Mouse (Mus musculus): ENCODE data around the gene Rspo1.
"Not testable (repeated sequence)": the region's sequence is repeated elsewhere in the genome, so short reads cannot be mapped to it uniquely, and the experiment has no call there.

The Rspo1 gene

DNA sequence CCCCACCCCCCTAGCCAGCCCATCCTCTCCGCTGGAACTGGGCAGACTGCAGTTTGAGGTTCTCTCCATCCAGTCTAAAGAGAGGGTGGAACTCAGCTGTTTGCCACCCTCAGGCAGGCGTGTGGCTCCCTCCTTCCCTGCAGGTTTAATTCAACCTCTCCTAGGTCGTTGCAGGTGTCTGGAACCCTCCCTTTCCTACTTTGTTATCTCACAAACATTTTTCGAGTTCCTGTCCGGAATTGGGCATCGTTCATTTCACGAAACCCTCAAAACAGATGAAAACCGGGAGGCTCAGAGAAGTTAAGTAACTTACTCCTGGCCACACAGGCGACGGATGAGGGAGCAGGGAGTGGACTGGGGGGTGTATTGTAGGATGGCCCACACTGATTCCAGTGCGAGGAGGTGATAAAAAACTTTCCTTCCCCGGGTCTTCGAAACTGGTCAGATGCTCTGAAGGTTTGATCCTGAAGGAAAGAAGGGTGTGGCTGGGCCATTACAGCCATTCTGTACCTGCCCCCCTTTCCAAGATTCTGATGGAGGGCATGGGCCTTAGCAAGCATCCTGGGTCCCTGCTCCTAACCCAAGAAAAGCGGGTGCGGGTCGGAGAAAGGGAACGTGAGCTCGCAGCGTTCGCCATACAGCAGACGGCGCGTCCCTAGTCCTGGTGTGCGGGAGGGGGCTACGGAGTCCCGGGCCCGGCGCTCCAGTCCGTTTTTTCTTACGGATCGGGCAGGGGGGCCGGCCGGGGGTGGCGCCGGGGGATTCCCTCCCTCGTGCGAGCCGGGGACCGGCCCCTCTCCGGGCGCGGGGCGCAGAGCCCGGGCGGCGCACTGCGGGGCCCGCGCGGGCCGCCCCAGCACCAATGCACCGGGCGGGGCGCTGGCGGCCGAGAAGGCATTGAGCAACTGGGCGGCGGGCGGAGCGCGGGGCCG lies at the start of gene Rspo1:
Gene Rspo1 (plus strand): TSS at position 760 of the 932 bp plus-strand sequence.
- no peak for DNase-seq

DNA sequence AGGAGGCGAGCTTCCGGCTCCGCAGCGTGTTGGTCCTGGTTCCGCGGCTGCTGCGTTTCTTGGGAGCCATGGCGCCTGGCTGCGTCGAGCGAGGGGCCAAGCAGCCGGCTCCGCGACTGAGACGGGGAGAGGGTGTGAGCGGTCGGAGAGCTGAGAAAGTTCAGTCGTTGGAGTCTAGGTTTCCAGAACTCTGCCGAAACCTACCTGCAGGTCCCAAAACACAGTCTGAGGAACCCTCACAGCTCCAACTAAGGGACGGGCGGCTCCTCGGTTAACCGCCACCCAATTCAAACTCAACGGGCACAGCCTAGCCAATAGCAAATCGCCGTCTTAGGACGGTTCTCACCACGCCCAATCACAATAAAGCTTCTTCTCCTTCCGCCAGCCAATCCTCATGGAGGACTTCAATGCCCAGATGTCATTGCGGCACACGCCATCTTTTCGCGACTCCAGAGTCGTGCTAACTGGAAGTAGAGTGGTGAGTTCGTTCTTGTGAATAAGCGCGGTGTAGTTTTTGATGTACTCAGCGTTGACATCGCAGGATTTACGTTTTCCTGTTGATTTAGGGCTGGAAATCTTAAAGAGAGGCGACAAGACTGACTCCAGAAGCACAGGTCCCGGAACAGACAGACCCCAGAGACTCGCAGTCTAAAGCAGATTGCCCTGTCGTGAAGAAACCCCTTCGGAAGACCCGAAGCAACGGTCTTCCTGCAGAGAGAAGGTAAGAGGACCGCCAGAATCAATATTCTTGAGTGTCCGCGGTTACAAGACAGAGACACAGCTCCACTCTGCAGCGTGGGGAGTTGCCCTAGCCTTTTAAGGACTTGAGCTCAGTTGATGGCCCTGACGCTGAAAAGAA lies 49.4 kb upstream of the Rspo1 start, which contains the start of gene 9930104L06Rik:
Gene 9930104L06Rik (plus strand): TSS at position 436 of the 859 bp plus-strand sequence.
- peak; percentile 97 for DNase-seq

- DNase-seq = not testable (repeated sequence)
Measured at GRCm38 (mm10) chr4:124939211-124939610, 47.0 kb upstream of the Rspo1 start, which contains the start of gene Cdca8. Cdca8 (minus strand) TSS chr4:124939311.

DNA sequence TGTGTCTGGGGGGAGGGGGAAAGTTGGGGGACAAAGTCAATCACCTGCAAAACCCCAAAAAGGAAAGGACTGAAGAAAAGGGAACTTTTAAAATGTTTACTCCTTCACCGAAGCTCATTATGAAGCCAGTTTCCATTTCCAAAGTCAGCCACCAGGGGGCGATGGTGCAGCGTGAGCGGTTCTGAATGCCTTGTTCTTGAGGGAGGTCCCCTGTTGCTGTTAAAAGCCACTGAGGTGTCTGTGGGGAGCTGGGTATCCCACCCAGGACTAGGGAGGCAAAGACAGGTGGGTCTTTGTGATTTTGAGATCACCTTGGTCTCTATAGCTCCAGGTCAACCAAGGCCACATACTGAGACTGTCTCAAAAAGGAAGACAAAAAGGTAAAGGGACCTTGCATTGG lies 43.2 kb upstream of the Rspo1 start:
- DNase-seq = peak; percentile 78

GRCm38 (mm10) chr4:124943781-124944180 lies 42.4 kb upstream of the Rspo1 start:
- DNase-seq = no peak

DNA sequence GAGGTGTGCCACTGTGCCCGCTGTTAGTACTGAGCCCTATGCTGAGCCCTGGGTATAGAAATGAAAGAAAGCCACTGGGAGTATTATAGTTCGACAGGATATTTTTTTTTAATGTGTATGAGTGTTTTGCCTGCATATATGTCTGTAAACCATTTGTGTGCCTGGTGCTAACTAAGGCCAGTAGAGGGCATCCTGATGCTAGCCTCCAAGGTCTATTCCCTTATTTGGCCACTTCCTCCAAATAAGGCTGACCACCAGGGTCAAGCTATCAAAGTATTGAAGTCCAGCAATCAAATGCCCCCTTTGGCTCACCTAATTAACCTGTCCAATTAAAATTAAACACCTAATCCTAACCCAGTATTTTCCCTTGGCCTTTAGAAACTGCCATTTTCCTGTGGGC lies 41.3 kb upstream of the Rspo1 start:
- DNase-seq = no peak

DNA sequence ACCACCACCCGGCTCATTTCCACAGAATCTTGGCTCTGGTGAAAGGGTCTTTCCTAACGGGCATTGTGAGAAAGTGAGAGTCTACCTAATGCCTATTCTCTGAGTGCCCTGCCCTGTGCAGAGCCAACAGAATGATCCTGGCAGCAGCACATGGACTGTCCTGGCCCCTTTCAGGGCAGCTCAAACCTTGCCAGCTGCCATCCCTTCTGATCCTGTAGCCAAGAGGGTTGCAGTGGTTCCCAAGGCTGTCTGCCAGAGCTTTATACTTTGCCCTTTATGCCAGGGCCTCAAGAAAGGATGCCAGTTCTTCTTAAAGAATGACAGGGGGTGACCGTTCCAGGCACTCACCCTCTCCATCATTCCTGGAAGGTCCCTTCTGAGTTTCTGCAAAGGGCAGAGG lies 36.7 kb upstream of the Rspo1 start:
- DNase-seq = no peak

DNA sequence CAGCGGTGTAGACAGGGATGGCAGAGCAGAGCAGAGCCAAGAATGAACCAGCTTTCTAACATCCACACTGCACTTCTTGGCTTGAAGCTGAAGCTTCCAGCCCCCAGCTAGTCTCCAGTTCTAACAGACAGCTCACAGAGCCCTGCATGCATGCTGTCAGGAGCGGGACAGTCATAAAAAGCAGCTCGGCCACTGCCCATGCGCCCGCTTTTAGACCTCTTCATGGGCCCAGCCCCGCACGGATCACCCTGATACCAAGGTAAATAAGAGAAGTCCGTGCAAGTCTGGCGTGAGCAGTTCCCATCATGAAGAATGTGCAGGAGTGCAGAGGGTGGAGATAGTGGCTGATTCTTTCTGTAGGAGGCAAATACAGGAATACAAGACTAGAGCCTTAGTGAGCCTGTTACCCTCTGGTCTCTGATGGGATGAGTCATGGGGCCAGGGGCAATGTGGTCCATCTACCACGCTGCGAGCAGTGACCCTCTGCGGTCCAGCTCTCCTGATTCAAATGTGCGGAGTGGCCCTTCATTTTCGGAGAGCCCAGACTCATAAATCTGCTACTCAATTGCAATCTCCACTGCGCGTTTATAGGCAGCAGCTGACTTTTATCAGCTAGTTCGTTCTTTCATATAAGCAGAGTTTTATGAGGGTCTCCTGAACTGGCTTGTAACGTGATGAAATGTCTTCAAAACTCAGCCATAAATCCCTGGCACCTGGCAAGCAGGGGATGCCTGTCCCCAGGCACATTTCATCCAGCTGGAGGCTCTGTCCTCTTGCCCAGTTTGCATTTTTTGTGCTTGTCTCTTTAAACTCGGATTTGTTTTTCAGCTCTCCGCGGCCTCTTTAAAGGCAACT lies 35.8 kb upstream of the Rspo1 start:
- no peak for DNase-seq

GRCm38 (mm10) chr4:124951036-124951433 lies 35.2 kb upstream of the Rspo1 start:
- no peak for DNase-seq

- no peak for DNase-seq
Measured at GRCm38 (mm10) chr4:124953546-124953945, 32.7 kb upstream of the Rspo1 start.

GRCm38 (mm10) chr4:124957284-124957683 lies 28.9 kb upstream of the Rspo1 start:
- DNase-seq = no peak

- DNase-seq = peak; percentile 21
Measured at GRCm38 (mm10) chr4:124959062-124959461, 27.2 kb upstream of the Rspo1 start.

GRCm38 (mm10) chr4:124960940-124961339 lies 25.3 kb upstream of the Rspo1 start:
- DNase-seq = no peak

- no peak for DNase-seq
Measured at GRCm38 (mm10) chr4:124962576-124962975, 23.7 kb upstream of the Rspo1 start.

DNA sequence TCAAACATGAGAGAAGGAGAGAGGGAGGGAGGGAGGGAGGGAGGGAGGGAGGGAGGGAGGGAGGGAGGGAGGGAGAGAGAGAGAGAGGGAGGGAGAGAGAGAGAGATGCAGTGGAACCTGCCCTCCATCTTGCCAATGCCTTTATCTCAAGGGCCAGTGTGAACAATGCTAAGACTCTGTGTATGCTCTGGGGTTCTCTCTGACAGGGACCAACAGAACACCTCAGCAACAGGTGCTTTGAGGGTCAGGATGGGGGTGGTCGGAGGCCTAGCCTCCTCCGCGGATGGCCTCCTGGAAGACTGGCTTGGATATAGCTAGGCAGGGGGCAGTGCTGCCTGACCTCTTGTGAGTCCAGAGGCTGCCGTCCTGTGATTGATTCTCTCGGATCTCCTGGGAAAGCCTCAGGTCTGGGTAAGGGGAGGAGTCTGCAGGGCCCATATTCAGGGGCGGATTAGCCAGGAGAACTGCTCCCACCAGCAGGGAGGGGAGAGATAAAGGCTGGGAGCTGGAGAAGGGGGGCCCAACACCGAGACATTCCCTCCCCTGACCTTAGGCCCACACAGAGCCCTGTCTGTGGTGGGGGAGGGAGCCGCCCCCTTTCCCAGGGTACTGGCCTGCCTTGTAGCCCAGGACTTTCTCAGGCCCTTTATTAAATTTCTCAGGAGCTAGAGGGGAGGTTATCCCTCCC lies 21.2 kb upstream of the Rspo1 start:
- no peak for DNase-seq

- no peak for DNase-seq
Measured at GRCm38 (mm10) chr4:124968711-124969110, 17.5 kb upstream of the Rspo1 start.

DNA sequence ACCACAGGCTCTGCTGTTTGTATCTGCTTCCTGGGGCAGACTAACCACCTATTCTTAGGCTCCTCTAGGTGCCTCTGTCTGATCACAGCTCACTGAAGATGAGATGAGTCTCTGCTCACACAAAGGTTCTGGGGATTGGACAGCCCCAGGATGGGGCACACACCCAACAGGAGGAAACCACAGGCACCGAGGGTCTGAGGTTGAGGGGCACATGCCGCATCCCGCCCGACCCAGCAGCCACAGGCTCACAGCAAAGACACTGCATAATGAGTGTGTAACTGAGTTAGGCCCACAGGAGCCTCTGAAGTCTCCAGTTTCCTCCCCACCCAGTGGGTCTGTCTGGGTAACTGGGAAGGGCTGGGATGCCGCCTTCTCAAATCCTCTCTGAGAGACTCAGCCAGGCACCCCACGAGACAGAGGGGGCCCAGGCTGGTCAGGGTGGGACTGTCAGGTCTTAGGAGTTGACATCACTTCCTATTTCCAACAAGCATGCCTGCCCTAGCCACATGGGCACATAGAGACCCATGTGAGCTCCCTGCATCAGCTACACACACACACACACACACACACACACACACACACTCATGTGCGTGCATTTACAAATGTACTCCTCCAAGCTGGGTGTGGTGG lies 16.9 kb upstream of the Rspo1 start:
- no peak for DNase-seq

DNA sequence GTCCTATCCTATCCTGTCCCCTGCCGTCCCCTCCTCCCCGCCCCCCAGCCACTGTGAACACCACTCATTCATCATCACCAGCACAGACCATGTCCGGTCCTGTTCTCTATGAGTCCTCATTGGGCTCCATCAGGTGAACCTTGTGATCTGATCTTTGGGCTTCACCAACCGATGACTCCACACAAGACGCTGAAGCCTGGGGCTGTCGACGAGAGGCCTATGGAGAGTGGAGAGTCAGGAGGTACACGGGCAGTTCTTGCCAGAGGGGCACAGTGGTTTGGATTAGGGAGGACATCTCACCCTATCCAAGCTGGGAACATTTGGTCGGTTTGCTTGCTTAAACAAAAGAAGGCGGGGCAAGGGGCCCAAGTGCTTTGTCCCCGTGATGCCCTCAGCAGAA lies 16.0 kb upstream of the Rspo1 start:
- no peak for DNase-seq

GRCm38 (mm10) chr4:124970677-124971076 lies 15.6 kb upstream of the Rspo1 start:
- no peak for DNase-seq

DNA sequence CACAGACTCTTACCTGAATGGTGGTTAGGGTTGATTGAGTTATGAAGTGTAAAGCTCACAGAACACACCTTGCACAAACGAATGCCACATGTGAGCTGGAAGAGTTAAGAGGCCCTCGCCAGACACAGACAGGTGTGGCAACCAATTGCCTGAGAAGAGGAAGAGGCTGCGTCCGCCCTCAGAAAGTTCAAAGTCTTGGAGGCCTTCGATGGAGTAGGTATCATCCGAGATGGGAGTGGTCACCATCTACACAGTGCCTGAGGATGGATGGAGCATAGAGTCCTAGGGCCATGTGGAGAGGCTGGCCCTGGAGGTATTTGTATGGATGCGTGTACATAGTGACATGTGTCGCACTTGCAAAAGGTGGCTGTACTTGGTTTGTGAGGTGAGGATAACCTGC lies 15.1 kb upstream of the Rspo1 start:
- no peak for DNase-seq

GRCm38 (mm10) chr4:124972316-124972715 lies 13.9 kb upstream of the Rspo1 start:
- DNase-seq = no peak

Measured in kidney, adult 18-20 months (tissue).